Mouse (Mus musculus): ENCODE results near the gene Mphosph10. TPM values are rescaled to one million over a fixed set of nuclear protein-coding genes. Genes with fewer than 3 reads are reported as not detected.

The Mphosph10 gene
- polyA plus RNA-seq, 1 experiment from 2014 or later: 52.2 TPM

DNA sequence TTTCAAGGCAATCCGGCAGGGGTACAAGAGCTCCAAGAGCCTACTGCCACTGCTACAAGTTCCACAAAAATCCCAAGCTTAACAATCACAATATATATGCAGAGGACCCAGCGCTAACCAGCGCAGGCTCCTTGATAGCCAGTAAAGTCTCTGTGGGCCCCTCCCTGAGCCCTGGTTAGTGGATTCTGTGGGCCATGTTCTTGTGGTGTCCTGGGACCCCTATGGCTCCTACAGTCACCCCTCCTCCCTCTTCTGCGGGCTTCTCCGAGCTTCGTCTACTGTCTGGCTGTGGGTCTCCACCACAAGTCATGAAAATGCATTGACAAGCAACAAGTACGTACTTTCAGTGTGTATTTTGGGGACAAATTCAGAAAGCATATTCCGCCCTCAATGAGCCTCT is 589 bp downstream of the Mphosph10 start:
- peak overlapping the region; percentile 75 for H3K4me2 ChIP-seq (replicated peaks; ENCODE audit: low read depth, low read length)
- H3K27ac ChIP-seq (ENCODE audit: low read depth, low read length): no peak overlapping the region
- peak overlapping the region; percentile 75 for H3K9ac ChIP-seq (ENCODE audit: low read depth, low read length)
- ATAC-seq (ENCODE audit: low FRiP score): no peak
- H3K36me3 ChIP-seq (ENCODE audit: control insufficient read depth, insufficient read depth, low read length): no peaks in the 10 kb centered on the region
- no peak for DNase-seq (ENCODE audit: low spot score)
- no peaks in the 10 kb centered on the region for H3K4me1 ChIP-seq (replicated peaks; ENCODE audit: control insufficient read depth, insufficient read depth, low read length)
- H3K4me3 ChIP-seq (ENCODE audit: low read depth, low read length): peak overlapping the region; percentile 70
- H3K9me3 ChIP-seq (ENCODE audit: control insufficient read depth, low read length): no peaks in the 10 kb centered on the region
- under 1% methylated on average over 8 of the region's 8 CpGs for WGBS
- H3K27me3 ChIP-seq (ENCODE audit: control insufficient read depth, insufficient read depth, low read length): no peaks in the 10 kb centered on the region

GRCm38 (mm10) chr7:64373830-64374562 is 18.1 kb downstream of the Mphosph10 start, which contains the start of gene Fan1:
TSS of gene Fan1 (minus strand) at chr7:64374095.
- 5% methylated on average over 27 of the region's 27 CpGs for WGBS
- no peaks in the 10 kb centered on the region for H3K27me3 ChIP-seq (ENCODE audit: control insufficient read depth, insufficient read depth, low read length)
- peak within 1 kb of the TSS; percentile 71 for H3K4me3 ChIP-seq (ENCODE audit: low read depth, low read length)
- DNase-seq (ENCODE audit: low spot score): peak; percentile 90
- H3K9me3 ChIP-seq (ENCODE audit: control insufficient read depth, low read length): no peaks in the 10 kb centered on the region
- peak within 1 kb of the TSS; percentile 77 for H3K9ac ChIP-seq (ENCODE audit: low read depth, low read length)
- H3K4me2 ChIP-seq (replicated peaks; ENCODE audit: low read depth, low read length): peak within 1 kb of the TSS; percentile 61
- peak; percentile 96 for ATAC-seq (ENCODE audit: low FRiP score)
- 0 out of 2 replicates have a peak, but pooled peaks cover 2% of the 10 kb centered on the region for H3K36me3 ChIP-seq (ENCODE audit: control insufficient read depth, insufficient read depth, low read length)
- H3K4me1 ChIP-seq (replicated peaks; ENCODE audit: control insufficient read depth, insufficient read depth, low read length): no peaks in the 10 kb centered on the region
- peak within 1 kb of the TSS; percentile 85 for H3K27ac ChIP-seq (ENCODE audit: low read depth, low read length)

GRCm38 (mm10) chr7:64373147-64373829 is 18.8 kb downstream of the Mphosph10 start:
- ATAC-seq (ENCODE audit: low FRiP score) (peak; percentile 53), DNase-seq (ENCODE audit: low spot score) (peak; percentile 6)
- no peaks in the 10 kb centered on the region for H3K27me3 ChIP-seq (ENCODE audit: control insufficient read depth, insufficient read depth, low read length)
- H3K36me3 ChIP-seq (ENCODE audit: control insufficient read depth, insufficient read depth, low read length): no peaks in the 10 kb centered on the region
- peak overlapping the region; percentile 85 for H3K27ac ChIP-seq (ENCODE audit: low read depth, low read length)
- WGBS: 20% methylated on average over 18 of the region's 18 CpGs
- no peaks in the 10 kb centered on the region for H3K4me1 ChIP-seq (replicated peaks; ENCODE audit: control insufficient read depth, insufficient read depth, low read length)
- peak overlapping the region; percentile 71 for H3K4me3 ChIP-seq (ENCODE audit: low read depth, low read length)
- H3K9me3 ChIP-seq (ENCODE audit: control insufficient read depth, low read length): no peaks in the 10 kb centered on the region
- H3K9ac ChIP-seq (ENCODE audit: low read depth, low read length): peak overlapping the region; percentile 77
- peak overlapping the region; percentile 61 for H3K4me2 ChIP-seq (replicated peaks; ENCODE audit: low read depth, low read length)

DNA sequence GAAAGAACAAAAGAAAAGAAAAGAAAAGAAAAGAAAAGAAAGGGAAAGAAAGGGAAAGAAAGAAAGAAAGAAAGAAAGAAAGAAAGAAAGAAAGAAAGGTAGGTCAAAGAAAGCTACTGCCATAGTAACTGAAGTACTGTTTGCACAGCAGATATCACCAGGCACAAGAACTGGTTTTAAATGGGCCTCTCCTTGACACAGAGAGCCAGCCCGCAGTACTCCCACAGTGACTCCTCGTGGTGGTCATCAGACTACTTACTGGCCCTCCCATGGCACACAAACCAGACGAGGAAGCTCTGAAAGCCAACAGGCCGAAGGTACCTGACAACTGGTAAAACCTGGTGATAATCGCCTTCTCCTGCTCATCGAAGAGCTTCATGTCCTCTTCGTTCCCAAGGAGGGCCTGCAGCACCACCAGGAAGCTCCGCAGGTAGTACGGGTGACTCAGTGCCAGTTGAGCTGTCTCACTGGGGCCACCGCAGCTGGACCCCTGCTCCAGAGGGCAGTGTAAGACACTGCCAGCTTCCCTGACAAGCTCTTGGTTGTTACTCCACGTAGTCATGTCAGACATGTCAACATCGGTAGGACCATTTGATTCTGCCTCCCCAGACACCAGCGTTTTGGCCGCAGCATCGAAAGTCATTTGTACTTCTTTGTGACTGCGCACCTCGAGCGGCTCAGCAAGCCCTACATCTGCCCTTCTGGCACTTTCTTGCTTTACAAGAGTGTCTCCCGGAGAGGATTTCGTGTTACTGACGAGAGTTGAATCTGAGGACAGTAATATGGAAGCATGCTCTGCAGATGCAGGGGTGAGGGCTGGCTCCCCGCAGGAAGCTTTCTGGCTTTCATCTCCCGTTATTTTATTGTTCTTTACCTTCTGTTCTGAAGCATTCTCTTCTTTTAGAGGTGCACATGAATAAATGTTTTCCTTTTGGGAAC is 19.9 kb downstream of the Mphosph10 start:
- H3K4me3 ChIP-seq (ENCODE audit: low read depth, low read length): no peak overlapping the region
- H3K27ac ChIP-seq (ENCODE audit: low read depth, low read length): no peak overlapping the region
- H3K27me3 ChIP-seq (ENCODE audit: control insufficient read depth, insufficient read depth, low read length): no peaks in the 10 kb centered on the region
- ATAC-seq (ENCODE audit: low FRiP score) (no peak), DNase-seq (ENCODE audit: low spot score) (no peak)
- H3K4me1 ChIP-seq (replicated peaks; ENCODE audit: control insufficient read depth, insufficient read depth, low read length): no peaks in the 10 kb centered on the region
- H3K9me3 ChIP-seq (ENCODE audit: control insufficient read depth, low read length): no peaks in the 10 kb centered on the region
- H3K36me3 ChIP-seq (ENCODE audit: control insufficient read depth, insufficient read depth, low read length): no peaks in the 10 kb centered on the region
- no peak overlapping the region for H3K9ac ChIP-seq (ENCODE audit: low read depth, low read length)
- 88% methylated on average over 23 of the region's 23 CpGs for WGBS
- no peak overlapping the region for H3K4me2 ChIP-seq (replicated peaks; ENCODE audit: low read depth, low read length)

- Histone ChIP-seq H3K36me3 (ENCODE audit: control insufficient read depth, insufficient read depth, low read length) (no peaks in the 10 kb centered on the region), H3K9me3 (ENCODE audit: control insufficient read depth, low read length) (no peaks in the 10 kb centered on the region), H3K4me3 (ENCODE audit: low read depth, low read length) (no peak overlapping the region), H3K4me2 (replicated peaks; ENCODE audit: low read depth, low read length) (no peak overlapping the region), H3K4me1 (replicated peaks; ENCODE audit: control insufficient read depth, insufficient read depth, low read length) (no peaks in the 10 kb centered on the region), H3K27ac (ENCODE audit: low read depth, low read length) (no peak overlapping the region), H3K27me3 (ENCODE audit: control insufficient read depth, insufficient read depth, low read length) (no peaks in the 10 kb centered on the region), H3K9ac (ENCODE audit: low read depth, low read length) (no peak overlapping the region)
- WGBS: 85% methylated on average over 6 of the region's 6 CpGs
- DNase-seq (ENCODE audit: low spot score) (no peak), ATAC-seq (ENCODE audit: low FRiP score) (no peak)
These were observed 22.2 kb downstream of the Mphosph10 start for GRCm38 (mm10) chr7:64369841-64370240.

DNA sequence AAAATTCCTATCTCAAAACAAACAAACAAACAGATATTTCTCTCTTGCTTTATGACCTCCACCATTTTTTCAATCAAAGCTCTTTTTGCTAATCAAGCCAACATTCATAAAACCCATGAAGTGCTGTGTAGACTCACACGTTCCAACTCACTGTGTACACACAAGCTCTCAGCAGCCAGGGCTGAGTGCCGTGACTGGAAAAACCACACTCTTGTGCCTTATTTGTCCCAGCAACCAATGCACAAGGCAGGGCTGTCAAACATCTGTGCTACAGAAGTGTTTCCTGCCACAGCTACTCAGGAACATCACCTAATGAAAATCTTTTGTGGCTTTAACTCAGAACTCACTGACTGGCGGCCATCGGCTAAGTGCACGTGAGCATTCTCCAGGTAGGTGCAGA is 26.2 kb downstream of the Mphosph10 start:
- H3K36me3 ChIP-seq (ENCODE audit: control insufficient read depth, insufficient read depth, low read length): no peaks in the 10 kb centered on the region
- DNase-seq (ENCODE audit: low spot score): no peak
- ATAC-seq (ENCODE audit: low FRiP score): no peak
- no peaks in the 10 kb centered on the region for H3K9me3 ChIP-seq (ENCODE audit: control insufficient read depth, low read length)
- WGBS: 93% methylated on average over 5 of the region's 5 CpGs
- H3K4me3 ChIP-seq (ENCODE audit: low read depth, low read length): no peak overlapping the region
- no peak overlapping the region for H3K4me2 ChIP-seq (replicated peaks; ENCODE audit: low read depth, low read length)
- no peak overlapping the region for H3K27ac ChIP-seq (ENCODE audit: low read depth, low read length)
- no peak overlapping the region for H3K9ac ChIP-seq (ENCODE audit: low read depth, low read length)
- no peaks in the 10 kb centered on the region for H3K4me1 ChIP-seq (replicated peaks; ENCODE audit: control insufficient read depth, insufficient read depth, low read length)
- no peaks in the 10 kb centered on the region for H3K27me3 ChIP-seq (ENCODE audit: control insufficient read depth, insufficient read depth, low read length)

- no peaks in the 10 kb centered on the region for H3K27me3 ChIP-seq (ENCODE audit: control insufficient read depth, insufficient read depth, low read length)
- no peaks in the 10 kb centered on the region for H3K36me3 ChIP-seq (ENCODE audit: control insufficient read depth, insufficient read depth, low read length)
- no peak overlapping the region for H3K4me3 ChIP-seq (ENCODE audit: low read depth, low read length)
- no peak overlapping the region for H3K9ac ChIP-seq (ENCODE audit: low read depth, low read length)
- WGBS: 70% methylated on average over 3 of the region's 3 CpGs
- ATAC-seq (ENCODE audit: low FRiP score) (no peak), DNase-seq (ENCODE audit: low spot score) (no peak)
- H3K4me1 ChIP-seq (replicated peaks; ENCODE audit: control insufficient read depth, insufficient read depth, low read length): no peaks in the 10 kb centered on the region
- no peak overlapping the region for H3K4me2 ChIP-seq (replicated peaks; ENCODE audit: low read depth, low read length)
- H3K27ac ChIP-seq (ENCODE audit: low read depth, low read length): 0 out of 2 replicates have a peak overlapping the region, but pooled peaks have one; percentile 10
- H3K9me3 ChIP-seq (ENCODE audit: control insufficient read depth, low read length): no peaks in the 10 kb centered on the region
These were observed 31.5 kb downstream of the Mphosph10 start for GRCm38 (mm10) chr7:64360586-64360945.

GRCm38 (mm10) chr7:64359943-64360585 is 32.0 kb downstream of the Mphosph10 start:
- no peaks in the 10 kb centered on the region for H3K27me3 ChIP-seq (ENCODE audit: control insufficient read depth, insufficient read depth, low read length)
- ATAC-seq (ENCODE audit: low FRiP score) (no peak), DNase-seq (ENCODE audit: low spot score) (no peak)
- no peaks in the 10 kb centered on the region for H3K4me1 ChIP-seq (replicated peaks; ENCODE audit: control insufficient read depth, insufficient read depth, low read length)
- H3K36me3 ChIP-seq (ENCODE audit: control insufficient read depth, insufficient read depth, low read length): no peaks in the 10 kb centered on the region
- H3K27ac ChIP-seq (ENCODE audit: low read depth, low read length): 0 out of 2 replicates have a peak overlapping the region, but pooled peaks have one; percentile 10
- no peak overlapping the region for H3K4me3 ChIP-seq (ENCODE audit: low read depth, low read length)
- no peak overlapping the region for H3K9ac ChIP-seq (ENCODE audit: low read depth, low read length)
- H3K9me3 ChIP-seq (ENCODE audit: control insufficient read depth, low read length): no peaks in the 10 kb centered on the region
- H3K4me2 ChIP-seq (replicated peaks; ENCODE audit: low read depth, low read length): no peak overlapping the region
- 89% methylated on average over 20 of the region's 20 CpGs for WGBS
